8 mouse cellular contexts compared by ENCODE assay signal in the genomic region with DNA sequence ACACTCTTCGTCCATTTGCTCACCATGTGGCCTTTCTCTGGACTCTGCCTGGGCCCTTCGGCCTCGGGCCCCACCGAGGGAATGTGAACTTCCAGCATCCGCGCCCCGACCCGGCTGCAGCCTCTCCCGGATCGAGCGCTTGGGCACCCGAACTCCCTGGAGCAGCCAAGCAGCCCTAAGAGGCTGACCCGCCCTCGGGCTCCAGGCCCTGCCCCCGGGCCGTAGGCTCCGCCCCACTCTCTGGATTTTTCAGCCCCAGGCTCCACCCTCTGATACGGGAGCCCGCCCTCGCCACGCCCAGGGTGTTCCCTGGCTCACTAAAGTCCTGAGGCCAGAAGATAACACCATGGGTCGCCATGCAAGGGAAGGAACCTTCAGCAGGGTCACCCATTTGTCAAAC. TPM values are rescaled to one million over a fixed set of nuclear protein-coding genes. Genes with fewer than 3 reads are reported as not detected.
DNase-seq lines count a peak whose midpoint lies in the region; ATAC-seq and TF ChIP-seq lines count a peak whose summit lies in the region.

A gene (minus strand): TSS at position 137 of the 400 bp plus-strand sequence.

- H3K9me3 ChIP-seq in heart, embryonic 10.5 days: 0 out of 2 replicates have a peak, but pooled peaks cover 3% of the 10 kb centered on the region
- H3K9me3 ChIP-seq in kidney, embryonic 14.5 days (ENCODE audit: control insufficient read depth, low read length): no peaks in the 10 kb centered on the region
- H3K9me3 ChIP-seq in liver, embryonic 12.5 days (replicated peaks): peaks cover 3% of the 10 kb centered on the region; the same call in 1 of the 2 replicates

- WGBS in heart, embryonic 10.5 days: under 1% methylated on average over 22 of the region's 22 CpGs
- under 1% methylated on average over 22 of the region's 22 CpGs for WGBS in kidney, embryonic 14.5 days
- WGBS in liver, embryonic 12.5 days (ENCODE audit: insufficient replicate concordance): under 1% methylated on average over 22 of the region's 22 CpGs

- peak within 1 kb of the TSS; percentile 1 for H3ac ChIP-seq in C2C12 (ENCODE audit: control insufficient read depth, insufficient read length, low read depth)
- H3ac ChIP-seq in myocyte (ENCODE audit: control insufficient read depth, insufficient read length): no peak within 1 kb of the TSS

- H3K36me3 ChIP-seq in C2C12 (ENCODE audit: control insufficient read depth, insufficient read depth): peaks cover 22% of the 10 kb centered on the region
- peaks cover 28% of the 10 kb centered on the region for H3K36me3 ChIP-seq in heart, embryonic 10.5 days
- H3K36me3 ChIP-seq in kidney, embryonic 14.5 days (ENCODE audit: control insufficient read depth, insufficient read depth, low read length): peaks cover 25% of the 10 kb centered on the region
- peaks cover 33% of the 10 kb centered on the region for H3K36me3 ChIP-seq in liver, embryonic 12.5 days
- H3K36me3 ChIP-seq in myocyte (ENCODE audit: control insufficient read depth, insufficient read depth): peaks cover 3% of the 10 kb centered on the region

- peak within 1 kb of the TSS; percentile 59 for H3K9ac ChIP-seq in kidney, embryonic 14.5 days (ENCODE audit: low read depth, low read length)
- peak within 1 kb of the TSS; percentile 83 for H3K9ac ChIP-seq in liver, embryonic 12.5 days

- H3K27ac ChIP-seq in embryonic fibroblast, embryonic 13.5 days (ENCODE audit: insufficient read depth, low read length): no peak within 1 kb of the TSS
- H3K27ac ChIP-seq in heart, embryonic 10.5 days: peak within 1 kb of the TSS; percentile 72
- no peak within 1 kb of the TSS for H3K27ac ChIP-seq in kidney, embryonic 14.5 days (ENCODE audit: low read depth, low read length)
- H3K27ac ChIP-seq in liver, embryonic 12.5 days: peak within 1 kb of the TSS; percentile 87

- H3K4me1 ChIP-seq in embryonic fibroblast, embryonic 13.5 days (ENCODE audit: control insufficient read depth, insufficient read depth, low read length): no peaks in the 10 kb centered on the region
- H3K4me1 ChIP-seq in heart, embryonic 10.5 days: peaks cover 23% of the 10 kb centered on the region
- peaks cover 4% of the 10 kb centered on the region; the same call in 1 of the 2 replicates for H3K4me1 ChIP-seq in kidney, embryonic 14.5 days (ENCODE audit: control insufficient read depth, insufficient read depth, low read length)
- peaks cover 54% of the 10 kb centered on the region for H3K4me1 ChIP-seq in liver, embryonic 12.5 days

- TF ChIP-seq CTCF in C2C12 (IDR thresholded peaks at IDR 0.05; ENCODE audit: control insufficient read depth, insufficient read depth, insufficient read length): no peak
- TF ChIP-seq CTCF in embryonic fibroblast, embryonic 13.5 days (IDR thresholded peaks at IDR 0.05; ENCODE audit: borderline replicate concordance, insufficient read depth, low read length): no peak

- no peaks in the 10 kb centered on the region for H3K79me3 ChIP-seq in C2C12 (ENCODE audit: low read depth)

- H3K27me3 ChIP-seq in C2C12 (ENCODE audit: control insufficient read depth, insufficient read depth, insufficient read length) (no peaks in the 10 kb centered on the region), myocyte (ENCODE audit: control insufficient read depth, insufficient read depth, insufficient read length) (no peaks in the 10 kb centered on the region)
- peaks cover 43% of the 10 kb centered on the region for H3K27me3 ChIP-seq in heart, embryonic 10.5 days (ENCODE audit: insufficient read depth, poor library complexity, severe bottlenecking)
- H3K27me3 ChIP-seq in kidney, embryonic 14.5 days (ENCODE audit: control insufficient read depth, insufficient read depth, low read length): peaks cover 22% of the 10 kb centered on the region
- peaks cover 34% of the 10 kb centered on the region for H3K27me3 ChIP-seq in liver, embryonic 12.5 days (replicated peaks)

- ATAC-seq in kidney, embryonic 14.5 days (ENCODE audit: low FRiP score, low TSS enrichment): peak; percentile 93
- ATAC-seq in liver, embryonic 12.5 days: peak; percentile 95

- peak; percentile 88 for DNase-seq in brain, adult 2 months (ENCODE audit: low read depth, low spot score)
- DNase-seq in heart, embryonic 10.5 days (ENCODE audit: low spot score): peak; percentile 96
- DNase-seq in spleen, postnatal 36 days (ENCODE audit: low spot score in 2 of 2): peak; percentile 86 to 91

- H3K4me3 ChIP-seq in C2C12 (ENCODE audit: insufficient read depth, poor library complexity, severe bottlenecking) (peak within 1 kb of the TSS; percentile 18), myocyte (peak within 1 kb of the TSS; percentile 17)
- peak within 1 kb of the TSS; percentile 27 for H3K4me3 ChIP-seq in embryonic fibroblast, embryonic 13.5 days (ENCODE audit: insufficient read depth, low read length)
- H3K4me3 ChIP-seq in heart, embryonic 10.5 days: peak within 1 kb of the TSS; percentile 65
- H3K4me3 ChIP-seq in kidney, embryonic 14.5 days (ENCODE audit: low read length): peak within 1 kb of the TSS; percentile 48
- H3K4me3 ChIP-seq in liver, embryonic 12.5 days: peak within 1 kb of the TSS; percentile 71

- no peaks in the 10 kb centered on the region for H3K79me2 ChIP-seq in C2C12 (ENCODE audit: control insufficient read depth, insufficient read depth)
- H3K79me2 ChIP-seq in myocyte (ENCODE audit: control insufficient read depth, insufficient read depth): no peaks in the 10 kb centered on the region

- TF ChIP-seq POLR2A in embryonic fibroblast, embryonic 13.5 days (IDR thresholded peaks at IDR 0.05; ENCODE audit: low read depth, low read length): no peak
- no peak for TF ChIP-seq POLR2A in myocyte (IDR thresholded peaks at IDR 0.05; ENCODE audit: insufficient read length, low read depth)

- peak within 1 kb of the TSS; percentile 90 for H3K4me2 ChIP-seq in kidney, embryonic 14.5 days (replicated peaks; ENCODE audit: low read depth, low read length)
- H3K4me2 ChIP-seq in liver, embryonic 12.5 days: peak within 1 kb of the TSS; percentile 78
- peak within 1 kb of the TSS; percentile 80 for H3K4me2 ChIP-seq in myocyte (ENCODE audit: low read depth)

TF ChIP-seq in C2C12, 6 proteins besides CTCF, POLR2A, EP300 and RAD21:
- no peak for TF ChIP-seq MYOD1 (IDR thresholded peaks at IDR 0.05; ENCODE audit: control insufficient read depth, insufficient read length, low read depth)
- TF ChIP-seq USF1 (IDR thresholded peaks at IDR 0.05; ENCODE audit: low read depth): no peak
- TF ChIP-seq MAX (IDR thresholded peaks at IDR 0.05): no peak
- no peak for TF ChIP-seq FOSL1 (IDR thresholded peaks at IDR 0.05; ENCODE audit: insufficient read depth, low read length, poor library complexity, severe bottlenecking)
- no peak for TF ChIP-seq CEBPB (IDR thresholded peaks at IDR 0.05; ENCODE audit: low read depth)

TF ChIP-seq in myocyte, 11 proteins besides CTCF, POLR2A, EP300 and RAD21:
- no peak for TF ChIP-seq USF1 (IDR thresholded peaks at IDR 0.05; ENCODE audit: low read depth)
- TF ChIP-seq TCF12 (IDR thresholded peaks at IDR 0.05; ENCODE audit: insufficient read depth, poor library complexity, severe bottlenecking): no peak
- TF ChIP-seq REST (IDR thresholded peaks at IDR 0.05; ENCODE audit: insufficient read depth, insufficient read length): no peak
- TF ChIP-seq CEBPB (IDR thresholded peaks at IDR 0.05; ENCODE audit: insufficient read depth, poor library complexity, severe bottlenecking): no peak
- no peak for TF ChIP-seq TCF3 (IDR thresholded peaks at IDR 0.05; ENCODE audit: insufficient read length, low read depth)
- no peak for TF ChIP-seq MYOG (IDR thresholded peaks at IDR 0.05; ENCODE audit: control insufficient read depth in 1 of 3, insufficient read depth in 1 of 3, insufficient read length in 2 of 3, low read depth in 2 of 3)
- TF ChIP-seq MYOD1 (IDR thresholded peaks at IDR 0.05; ENCODE audit: control insufficient read depth in 1 of 3, insufficient read length in 2 of 3, low read depth in 2 of 3): no peak
- no peak for TF ChIP-seq SRF (IDR thresholded peaks at IDR 0.05; ENCODE audit: control insufficient read depth, insufficient read length, low read depth)

RNA-seq across cellular contexts. Expression of the gene that starts here (rescaled TPM):
- polyA plus RNA-seq in C2C12 (2012; fragmentation: generic; extraction: Trizol): 0.74 TPM
- polyA plus RNA-seq in embryonic fibroblast, embryonic 13.5 days (2011; ENCODE audit: insufficient read length, low read depth, missing spikeins): 0.25 and 0.33 TPM in 2 replicates
- polyA plus RNA-seq in heart, embryonic 10.5 days (2016; fragmentation: Nextera tagmentation; extraction: Ambion mirVana): 2.1 and 3.1 TPM in 2 replicates
- 0.91 and 1.5 TPM in 2 replicates for polyA plus RNA-seq in kidney, embryonic 14.5 days (2014; fragmentation: Nextera tagmentation; extraction: Ambion mirVana)
- 29.6 and 33.4 TPM in 2 replicates for polyA plus RNA-seq in liver, embryonic 12.5 days (2016; fragmentation: Nextera tagmentation; extraction: Ambion mirVana)
- polyA plus RNA-seq in myocyte (2012; fragmentation: generic; extraction: Trizol): 1.8 TPM

Comparison
In these comparisons a context has a peak if more than half of its experiments do, and no peak if none do; other contexts are left out.
1. H3K4me3 ChIP-seq: peak in every context shown above with its lines; median percentile 71 in liver, embryonic 12.5 days; 65 in heart, embryonic 10.5 days; 48 in kidney, embryonic 14.5 days; 27 in embryonic fibroblast, embryonic 13.5 days; 18 in C2C12; 17 in myocyte.
2. H3K27ac ChIP-seq: peak in heart, embryonic 10.5 days (single experiment) and liver, embryonic 12.5 days (single experiment); none in embryonic fibroblast, embryonic 13.5 days (single experiment) and kidney, embryonic 14.5 days (single experiment).
3. Peak in every context shown above with its lines, with median percentiles within 50 percentile points of each other: DNase-seq and H3K4me2 ChIP-seq.